Mouse (Mus musculus) adrenal gland, postnatal 14 days (tissue): ENCODE measurements around the gene Zdhhc14. TPM values are rescaled to one million over a fixed set of nuclear protein-coding genes. Genes with fewer than 3 reads are reported as not detected.
"Not testable (repeated sequence)": the region's sequence is repeated elsewhere in the genome, so short reads cannot be mapped to it uniquely, and the experiment has no call there.

ENCODE experiments used
- DNase-seq: peaks from one replicate; pipeline ENCODE4 v3.0.0; 2021; ENCODE audit warnings: mixed read lengths
- total RNA-seq: library from RNA; stranded (reverse); gene quantifications from 2 replicates; pipeline ENCODE4 v1.2.3, GENCODE M21; 2021

Zdhhc14 gene
- total RNA-seq, 1 experiment from 2014 or later: 7.0 TPM

DNA sequence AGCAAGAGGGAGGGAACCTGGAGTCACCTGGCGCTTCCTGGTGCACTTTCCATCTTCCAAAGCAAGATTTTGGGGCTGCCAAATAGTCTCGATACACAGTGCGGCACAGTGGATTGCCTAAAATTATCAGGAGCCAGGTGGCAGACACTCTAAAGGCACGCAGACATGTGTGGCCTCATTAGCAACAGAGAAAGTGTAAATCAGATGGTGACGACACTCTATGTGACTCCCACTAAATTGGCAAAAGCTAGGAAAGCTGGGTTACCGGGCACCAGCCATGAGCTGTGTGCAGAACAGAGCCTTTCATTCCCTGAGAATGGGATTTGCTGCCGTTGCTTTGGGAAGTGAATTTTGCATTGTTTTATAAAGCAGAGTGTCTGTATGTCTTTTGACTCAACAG, 115.0 kb downstream of the Zdhhc14 start:
- no peak for DNase-seq

DNA sequence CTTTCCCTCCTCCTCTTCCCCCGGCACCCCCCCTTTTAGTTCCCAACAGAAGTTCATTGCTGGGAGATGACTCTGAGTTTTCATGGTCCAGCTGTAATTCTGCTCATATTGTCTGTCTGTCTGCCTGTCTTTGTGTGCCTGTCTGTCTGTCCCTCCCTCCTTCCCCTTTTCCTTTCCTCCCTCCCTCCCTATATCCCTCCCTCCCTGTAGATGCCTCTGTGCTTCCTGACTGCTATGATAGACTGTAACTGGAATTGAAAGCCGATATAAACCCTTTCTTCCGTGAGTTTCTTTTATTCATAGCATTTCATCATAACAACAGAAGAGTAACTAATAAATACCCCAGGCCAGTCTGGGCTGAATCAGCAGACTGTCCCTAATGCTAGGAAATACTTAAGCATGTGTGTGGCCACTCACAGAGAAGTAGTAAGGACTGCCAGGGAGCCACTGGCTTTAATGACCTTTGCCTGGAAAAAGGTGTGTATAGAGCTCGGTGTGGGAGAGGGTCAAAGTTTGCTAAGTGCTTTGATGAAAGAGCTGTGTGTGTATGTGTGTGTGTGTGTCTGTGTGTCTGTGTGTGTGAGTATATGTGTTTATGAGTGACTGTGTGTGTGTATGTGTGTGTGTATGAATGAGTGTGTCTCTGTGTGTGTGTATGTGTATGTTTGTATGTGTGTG, 117.7 kb downstream of the Zdhhc14 start:
- no peak for DNase-seq

DNA sequence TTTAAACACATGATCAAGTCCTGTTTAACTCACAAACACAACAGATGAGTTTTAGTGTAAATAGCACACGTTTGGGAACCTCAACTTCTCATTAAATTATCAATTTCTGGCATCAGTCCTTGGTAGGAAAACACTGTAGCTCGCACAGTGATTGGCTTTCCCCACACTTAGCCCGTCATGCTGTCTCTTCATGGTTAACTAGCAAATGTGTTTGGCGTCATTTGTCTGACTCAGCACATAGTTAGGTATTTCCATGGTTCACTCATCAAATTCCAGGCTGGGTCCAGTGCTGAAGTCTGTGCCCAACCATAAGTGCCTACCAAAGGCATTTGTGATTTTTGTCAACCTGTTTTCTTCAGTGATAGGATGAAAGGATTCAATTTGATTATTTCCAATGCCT, 119.9 kb downstream of the Zdhhc14 start:
- no peak for DNase-seq

DNA sequence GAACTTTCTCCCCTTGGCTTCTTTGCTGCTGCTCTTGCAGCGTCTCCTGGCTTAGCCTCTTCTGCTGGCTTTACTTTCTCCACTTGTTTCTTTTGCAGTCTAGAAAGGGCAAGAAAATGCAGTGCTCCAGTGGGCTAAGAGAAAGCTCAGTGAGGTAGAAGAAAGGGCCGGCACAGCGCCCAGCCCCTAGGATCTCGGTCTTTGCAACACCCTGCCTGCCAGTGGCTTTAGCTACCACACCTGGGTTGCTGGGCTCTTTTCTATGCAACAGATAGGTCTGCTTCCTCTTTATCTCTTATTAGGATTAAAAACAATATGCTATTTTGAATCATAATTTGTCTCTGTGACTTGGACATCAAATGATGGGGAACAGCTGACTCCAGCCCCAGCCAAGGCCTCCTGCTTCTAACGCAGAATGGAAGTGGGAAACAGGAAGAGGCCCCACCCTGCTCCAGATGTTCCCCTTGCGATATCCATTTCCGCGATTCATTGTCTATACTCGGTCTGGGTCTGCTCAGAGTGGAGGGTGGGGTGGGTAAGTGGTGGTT, 122.5 kb downstream of the Zdhhc14 start:
- peak; percentile 33 for DNase-seq

DNA sequence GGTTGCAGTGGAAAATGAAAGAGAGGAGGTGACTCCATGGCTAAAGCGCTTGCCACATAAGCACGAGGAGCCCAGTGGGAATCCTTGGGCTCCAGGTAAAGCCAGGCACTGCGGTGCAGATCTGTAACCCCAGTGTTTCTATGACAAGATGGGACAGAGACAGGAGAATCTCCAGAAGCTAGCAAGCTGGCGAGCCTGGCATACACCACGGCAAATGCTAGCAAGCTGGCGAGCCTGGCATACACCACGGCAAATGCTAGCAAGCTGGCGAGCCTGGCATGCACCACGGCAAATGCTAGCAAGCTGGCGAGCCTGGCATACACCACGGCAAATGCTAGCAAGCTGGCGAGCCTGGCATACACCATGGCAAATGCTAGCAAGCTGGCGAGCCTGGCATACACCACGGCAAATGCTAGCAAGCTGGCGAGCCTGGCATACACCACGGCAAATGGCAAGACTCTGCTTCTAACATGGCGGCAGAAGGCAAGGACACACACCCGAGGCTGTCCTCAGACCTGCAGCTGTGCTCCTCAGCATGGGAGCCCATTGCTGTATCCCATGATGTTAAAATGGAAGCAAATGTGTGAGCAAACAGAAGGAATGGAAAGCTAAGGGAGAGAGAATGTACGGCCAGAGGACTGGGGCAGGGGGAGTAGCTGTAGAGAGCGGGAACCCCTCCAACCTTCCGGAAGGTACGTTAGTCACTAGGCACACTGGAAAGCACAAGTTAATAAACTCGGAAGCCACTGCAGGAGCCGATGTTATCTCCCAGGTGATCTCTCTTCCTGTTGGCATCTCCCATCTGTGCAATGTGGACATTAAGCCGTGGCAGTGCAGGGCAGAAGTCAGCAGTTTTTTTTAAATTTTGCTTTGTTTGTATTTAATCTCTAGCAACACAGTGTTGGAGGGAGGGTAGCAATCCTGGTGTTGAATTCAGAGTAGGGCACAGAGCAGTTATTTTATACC, 129.6 kb downstream of the Zdhhc14 start:
- no peak for DNase-seq

GRCm38 (mm10) chr17:5622764-5623163, 130.4 kb downstream of the Zdhhc14 start:
- DNase-seq: no peak

GRCm38 (mm10) chr17:5623181-5623580, 130.8 kb downstream of the Zdhhc14 start:
- peak; percentile 34 for DNase-seq

- not testable (repeated sequence) for DNase-seq
Observed at GRCm38 (mm10) chr17:5624815-5625214, 132.5 kb downstream of the Zdhhc14 start.

GRCm38 (mm10) chr17:5626402-5626801, 134.0 kb downstream of the Zdhhc14 start:
- DNase-seq: no peak

DNA sequence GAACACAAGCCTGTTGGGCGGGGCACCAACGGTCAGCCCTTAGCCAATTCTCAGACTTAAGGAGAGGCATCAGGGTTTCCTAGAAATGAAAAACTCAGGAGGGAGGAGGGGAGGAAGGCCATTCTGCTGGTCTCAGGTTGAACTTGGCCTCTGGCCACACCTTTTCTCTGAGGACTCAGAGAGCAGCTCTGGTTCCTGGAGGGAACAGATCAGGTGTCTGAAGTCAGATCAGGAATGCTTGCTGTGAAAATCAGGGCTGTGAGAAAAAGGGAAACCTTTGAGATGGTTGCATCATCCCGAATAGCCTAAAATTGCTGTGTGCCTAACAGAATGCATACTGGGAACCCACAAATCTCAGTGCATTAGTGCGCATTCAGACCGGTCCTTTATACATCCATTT, 135.3 kb downstream of the Zdhhc14 start:
- DNase-seq: no peak

- no peak for DNase-seq
Observed at GRCm38 (mm10) chr17:5629651-5630050, 137.3 kb downstream of the Zdhhc14 start.

- no peak for DNase-seq
Observed at GRCm38 (mm10) chr17:5635254-5635653, 142.9 kb downstream of the Zdhhc14 start.

- DNase-seq: no peak
Observed at GRCm38 (mm10) chr17:5641436-5641835, 149.1 kb downstream of the Zdhhc14 start.

- no peak for DNase-seq
Observed at GRCm38 (mm10) chr17:5642918-5643721, 150.8 kb downstream of the Zdhhc14 start.

- DNase-seq: no peak
Observed at GRCm38 (mm10) chr17:5650124-5650523, 157.8 kb downstream of the Zdhhc14 start.

- no peak for DNase-seq
Observed at GRCm38 (mm10) chr17:5650642-5651041, 158.3 kb downstream of the Zdhhc14 start.

DNA sequence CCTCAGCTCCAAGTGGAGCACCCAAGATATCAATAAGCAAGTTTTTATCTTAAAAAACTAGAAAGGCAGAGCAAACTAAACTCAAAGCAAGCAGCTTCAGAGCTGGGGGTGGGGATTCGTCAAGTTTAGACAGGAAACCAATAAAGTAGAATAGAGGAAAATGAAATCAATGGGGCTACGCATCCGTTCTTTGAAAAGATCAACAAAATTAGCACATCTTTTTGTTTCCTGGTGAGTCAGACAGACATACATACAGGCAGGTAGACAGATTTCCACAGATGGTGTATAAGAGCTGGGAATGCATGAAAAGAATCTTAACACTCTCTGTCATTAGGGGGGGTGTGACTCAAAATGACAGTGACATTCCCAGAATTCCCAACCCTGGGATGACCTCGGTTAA, 159.2 kb downstream of the Zdhhc14 start:
- no peak for DNase-seq

DNA sequence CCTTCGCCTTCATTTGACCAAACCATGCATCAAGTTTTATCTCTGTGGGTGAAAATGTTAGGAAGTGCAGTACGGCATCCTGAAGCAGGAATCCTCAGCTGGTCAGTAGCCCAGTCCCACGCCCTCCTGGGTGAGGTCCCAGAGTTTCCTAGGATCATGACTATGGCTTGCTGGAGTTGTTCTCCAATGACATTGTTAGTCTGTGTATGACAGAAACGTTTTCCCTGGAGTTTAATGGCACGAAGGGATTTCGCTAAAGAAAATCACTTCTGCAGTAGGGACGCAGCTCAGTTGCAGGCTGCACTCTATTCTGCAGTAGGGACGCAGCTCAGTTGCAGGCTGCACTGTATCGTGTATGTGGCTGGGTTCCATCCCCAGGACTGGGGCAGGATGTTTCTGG, 161.6 kb downstream of the Zdhhc14 start:
- DNase-seq: peak; percentile 13

- no peak for DNase-seq
Observed at GRCm38 (mm10) chr17:5655536-5655935, 163.2 kb downstream of the Zdhhc14 start.

- no peak for DNase-seq
Observed at GRCm38 (mm10) chr17:5660317-5661080, 168.1 kb downstream of the Zdhhc14 start.

- peak; percentile 24 for DNase-seq
Observed at GRCm38 (mm10) chr17:5666652-5667051, 174.3 kb downstream of the Zdhhc14 start.
